Mouse (Mus musculus): ENCODE data around the gene Arpp19. TPM values are rescaled to one million over a fixed set of nuclear protein-coding genes. Genes with fewer than 3 reads are reported as not detected.

Gene Arpp19
- polyA plus RNA-seq, 1 experiment from 2014 or later: 197 TPM

GRCm38 (mm10) chr9:75102131-75102530, 64.7 kb downstream of the Arpp19 start:
- ATAC-seq: no peak
- H3K9ac ChIP-seq (ENCODE audit: low read depth, low read length): no peak overlapping the region
- H3K9me3 ChIP-seq (ENCODE audit: control insufficient read depth, low read length): no peaks in the 10 kb centered on the region
- no peak overlapping the region for H3K27ac ChIP-seq (ENCODE audit: low read depth, low read length)
- no peak overlapping the region for H3K4me2 ChIP-seq (ENCODE audit: low read length)
- H3K27me3 ChIP-seq (replicated peaks; ENCODE audit: control insufficient read depth, insufficient read depth, low read length): no peaks in the 10 kb centered on the region
- H3K4me3 ChIP-seq (ENCODE audit: low read length): no peak overlapping the region
- no peaks in the 10 kb centered on the region for H3K4me1 ChIP-seq (ENCODE audit: control insufficient read depth, insufficient read depth, low read depth, low read length)
- H3K36me3 ChIP-seq (ENCODE audit: control insufficient read depth, insufficient read depth, low read length): no peaks in the 10 kb centered on the region

Other genes starting within 250 kb of the Arpp19 start
- gene Onecut1, start 175.7 kb upstream of the Arpp19 start, polyA plus RNA-seq (2015; fragmentation: Nextera tagmentation; extraction: Ambion mirVana): 3.4 and 4.6 TPM in 2 replicates
- gene Fam214a, start 84.7 kb upstream of the Arpp19 start, polyA plus RNA-seq (2015; fragmentation: Nextera tagmentation; extraction: Ambion mirVana): 20.5 and 22.3 TPM in 2 replicates
- 23.6 and 26.8 TPM in 2 replicates for gene Myo5a, start 33.4 kb downstream of the Arpp19 start, polyA plus RNA-seq (2015; fragmentation: Nextera tagmentation; extraction: Ambion mirVana)
- gene Myo5c, start 194.4 kb downstream of the Arpp19 start, polyA plus RNA-seq (2015; fragmentation: Nextera tagmentation; extraction: Ambion mirVana): 0.41 and 0.51 TPM in 2 replicates

Data from hindbrain, embryonic 16.5 days (tissue).